Mouse (Mus musculus): Measurements from ENCODE around the gene Hoxc13. TPM values are rescaled to one million over a fixed set of nuclear protein-coding genes. Genes with fewer than 3 reads are reported as not detected.

Gene Hoxc13
- polyA plus RNA-seq (2012; rRNA removed), result not detected in 2 replicates

GRCm38 (mm10) chr15:102921053-102922011, at the start of gene Hoxc13:
TSS of gene Hoxc13 (plus strand) at chr15:102921103.

GRCm38 (mm10) chr15:102936279-102936972, 15.5 kb downstream of the Hoxc13 start, which contains the start of gene Hoxc12:
TSS of gene Hoxc12 (plus strand) at chr15:102936757.

GRCm38 (mm10) chr15:102954192-102955006, 33.5 kb downstream of the Hoxc13 start, which contains the start of gene Hoxc11:
TSS of gene Hoxc11 (plus strand) at chr15:102954427.

GRCm38 (mm10) chr15:102966776-102967311, 45.9 kb downstream of the Hoxc13 start, which contains the start of gene Hoxc10:
TSS of gene Hoxc10 (plus strand) at chr15:102966796.

GRCm38 (mm10) chr15:102967312-102967510, 46.3 kb downstream of the Hoxc13 start, which contains the start of gene Hoxc5:
TSS of gene Hoxc5 (plus strand) at chr15:102967443.

GRCm38 (mm10) chr15:102976171-102976570, 55.3 kb downstream of the Hoxc13 start, which contains the start of gene Hoxc9:
TSS of gene Hoxc9 (plus strand) at chr15:102976439.

Other genes starting within 250 kb of the Hoxc13 start
- gene Atp5g2, start 248.8 kb upstream of the Hoxc13 start, polyA plus RNA-seq (2012; rRNA removed), result 268 and 312 TPM in 2 replicates
- 10.2 and 12.0 TPM in 2 replicates for gene Calcoco1, start 198.9 kb upstream of the Hoxc13 start, polyA plus RNA-seq (2012; rRNA removed)
- not detected in 2 replicates for gene Hoxc12, start 15.7 kb downstream of the Hoxc13 start, polyA plus RNA-seq (2012; rRNA removed)
- gene Hoxc11, start 33.3 kb downstream of the Hoxc13 start, polyA plus RNA-seq (2012; rRNA removed), result not detected in 2 replicates
- not detected in 2 replicates for gene Hoxc10, start 45.7 kb downstream of the Hoxc13 start, polyA plus RNA-seq (2012; rRNA removed)
- gene Hoxc5, start 46.3 kb downstream of the Hoxc13 start, polyA plus RNA-seq (2012; rRNA removed), result 0.02 TPM in 2 replicates
- not detected in 2 replicates for gene Hoxc9, start 55.3 kb downstream of the Hoxc13 start, polyA plus RNA-seq (2012; rRNA removed)
- not detected in 2 replicates for gene Hoxc8, start 69.5 kb downstream of the Hoxc13 start, polyA plus RNA-seq (2012; rRNA removed)
- 0.13 TPM in 2 replicates for gene Hoxc6, start 77.2 kb downstream of the Hoxc13 start, polyA plus RNA-seq (2012; rRNA removed)
- 0.06 and 0.11 TPM in 2 replicates for gene Hoxc4, start 97.8 kb downstream of the Hoxc13 start, polyA plus RNA-seq (2012; rRNA removed)
- gene Smug1, start 246.0 kb downstream of the Hoxc13 start, polyA plus RNA-seq (2012; rRNA removed), result 5.2 TPM in 2 replicates

Data from liver, embryonic 18 days (tissue).